Mouse (Mus musculus): Measurements from ENCODE around the gene Wdfy3. TPM values are rescaled to one million over a fixed set of nuclear protein-coding genes. Genes with fewer than 3 reads are reported as not detected.

Gene Wdfy3
- total RNA-seq, 2 experiments from 2014 or later, result 52.6 to 58.6 TPM

- DNase-seq (ENCODE audit: low spot score in 2 of 2), result no peak
These were observed 13.8 kb downstream of the Wdfy3 start for GRCm38 (mm10) chr5:102055946-102056345.

GRCm38 (mm10) chr5:102055130-102055641, 14.5 kb downstream of the Wdfy3 start:
- no peak for DNase-seq (ENCODE audit: low spot score in 2 of 2)

- no peak for DNase-seq (ENCODE audit: low spot score in 2 of 2)
These were observed 15.1 kb downstream of the Wdfy3 start for GRCm38 (mm10) chr5:102054511-102055093.

GRCm38 (mm10) chr5:102052906-102053305, 16.8 kb downstream of the Wdfy3 start:
- DNase-seq (ENCODE audit: low spot score in 2 of 2), result no peak

- DNase-seq (ENCODE audit: low spot score in 2 of 2), result no peak
These were observed 17.3 kb downstream of the Wdfy3 start for GRCm38 (mm10) chr5:102052465-102052864.

- no peak for DNase-seq (ENCODE audit: low spot score in 2 of 2)
These were observed 19.0 kb downstream of the Wdfy3 start for GRCm38 (mm10) chr5:102050677-102051076.

- DNase-seq (ENCODE audit: low spot score in 2 of 2), result no peak
These were observed 21.3 kb downstream of the Wdfy3 start for GRCm38 (mm10) chr5:102048416-102048815.

- DNase-seq (ENCODE audit: low spot score in 2 of 2), result no peak
These were observed 23.1 kb downstream of the Wdfy3 start for GRCm38 (mm10) chr5:102046617-102047116.

- no peak for DNase-seq (ENCODE audit: low spot score in 2 of 2)
These were observed 23.8 kb downstream of the Wdfy3 start for GRCm38 (mm10) chr5:102045636-102046616.

- no peak for DNase-seq (ENCODE audit: low spot score in 2 of 2)
These were observed 24.5 kb downstream of the Wdfy3 start for GRCm38 (mm10) chr5:102045177-102045576.

- no peak for DNase-seq (ENCODE audit: low spot score in 2 of 2)
These were observed 36.4 kb downstream of the Wdfy3 start for GRCm38 (mm10) chr5:102033281-102033680.

GRCm38 (mm10) chr5:102032594-102033240, 37.0 kb downstream of the Wdfy3 start:
- DNase-seq (ENCODE audit: low spot score in 2 of 2), result no peak

- no peak for DNase-seq (ENCODE audit: low spot score in 2 of 2)
These were observed 37.5 kb downstream of the Wdfy3 start for GRCm38 (mm10) chr5:102032191-102032590.

- no peak for DNase-seq (ENCODE audit: low spot score in 2 of 2)
These were observed 46.3 kb downstream of the Wdfy3 start for GRCm38 (mm10) chr5:102023376-102023775.

GRCm38 (mm10) chr5:102022018-102022898, 47.5 kb downstream of the Wdfy3 start:
- no peak for DNase-seq (ENCODE audit: low spot score in 2 of 2)

- no peak for DNase-seq (ENCODE audit: low spot score in 2 of 2)
These were observed 55.5 kb downstream of the Wdfy3 start for GRCm38 (mm10) chr5:102014235-102014634.

GRCm38 (mm10) chr5:102013781-102014180, 55.9 kb downstream of the Wdfy3 start:
- no peak for DNase-seq (ENCODE audit: low spot score in 2 of 2)

- no peak for DNase-seq (ENCODE audit: low spot score in 2 of 2)
These were observed 58.8 kb downstream of the Wdfy3 start for GRCm38 (mm10) chr5:102010961-102011360.

GRCm38 (mm10) chr5:102009606-102010005, 60.1 kb downstream of the Wdfy3 start:
- DNase-seq (ENCODE audit: low spot score in 2 of 2), result no peak

GRCm38 (mm10) chr5:102008712-102009111, 61.0 kb downstream of the Wdfy3 start:
- DNase-seq (ENCODE audit: low spot score in 2 of 2), result no peak

Measured in adrenal gland, postnatal 4 days (tissue).